Mouse (Mus musculus) adrenal gland, postnatal 14 days (tissue): Measurements from ENCODE around the gene Tnnt1. TPM values are rescaled to one million over a fixed set of nuclear protein-coding genes. Genes with fewer than 3 reads are reported as not detected.

Source experiments
- DNase-seq: peaks from one replicate; pipeline ENCODE4 v3.0.0; 2021; ENCODE audit warnings: mixed read lengths
- total RNA-seq: library from RNA; stranded (reverse); gene quantifications from 2 replicates; pipeline ENCODE4 v1.2.3, GENCODE M21; 2021

Tnnt1 gene
- total RNA-seq, 1 experiment from 2014 or later, result 2.0 TPM

DNA sequence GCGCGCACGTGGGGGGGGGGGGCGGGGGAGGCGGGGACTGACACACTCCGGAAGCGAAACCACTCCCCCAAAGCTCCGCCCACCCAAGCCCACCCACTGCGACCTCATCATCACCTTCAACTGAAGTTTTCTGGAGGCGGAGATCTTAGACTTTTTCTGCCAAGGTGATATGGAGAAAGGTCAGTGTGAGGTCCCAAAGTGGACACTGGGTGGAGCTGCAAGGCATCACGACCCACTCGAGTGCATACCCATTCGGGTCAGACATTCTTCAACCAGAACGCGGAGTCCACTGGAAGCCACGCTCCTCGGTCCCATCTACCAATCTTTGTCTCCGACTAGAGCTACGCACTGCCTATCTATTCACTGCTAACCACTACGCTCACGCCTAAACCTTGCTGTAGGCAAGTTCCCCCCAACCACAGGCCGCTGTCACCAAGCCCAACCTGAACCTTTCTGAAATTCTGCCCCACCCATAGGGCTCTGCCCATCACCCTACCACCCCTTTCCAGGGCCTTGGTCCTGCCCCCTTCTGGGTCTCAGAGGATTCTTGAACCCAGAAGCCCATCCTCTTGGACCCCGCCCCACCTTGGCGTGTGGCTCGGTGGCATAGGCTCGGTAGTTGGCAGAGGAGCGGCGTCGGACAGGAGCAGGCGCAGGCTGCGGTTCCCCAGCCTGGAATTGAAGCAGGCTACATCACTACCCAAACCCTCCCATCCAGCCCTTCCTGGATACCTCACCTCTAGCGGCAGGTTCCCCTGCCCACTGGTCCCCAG lies 5.2 kb upstream of the Tnnt1 start:
- DNase-seq, result no peak

GRCm38 (mm10) chr7:4518487-4518886 lies 2.3 kb upstream of the Tnnt1 start:
- no peak for DNase-seq

- DNase-seq, result no peak
Observed at GRCm38 (mm10) chr7:4515853-4516252, 329 bp downstream of the Tnnt1 start.

- DNase-seq, result no peak
Observed at GRCm38 (mm10) chr7:4513829-4514712, 2.1 kb downstream of the Tnnt1 start.

DNA sequence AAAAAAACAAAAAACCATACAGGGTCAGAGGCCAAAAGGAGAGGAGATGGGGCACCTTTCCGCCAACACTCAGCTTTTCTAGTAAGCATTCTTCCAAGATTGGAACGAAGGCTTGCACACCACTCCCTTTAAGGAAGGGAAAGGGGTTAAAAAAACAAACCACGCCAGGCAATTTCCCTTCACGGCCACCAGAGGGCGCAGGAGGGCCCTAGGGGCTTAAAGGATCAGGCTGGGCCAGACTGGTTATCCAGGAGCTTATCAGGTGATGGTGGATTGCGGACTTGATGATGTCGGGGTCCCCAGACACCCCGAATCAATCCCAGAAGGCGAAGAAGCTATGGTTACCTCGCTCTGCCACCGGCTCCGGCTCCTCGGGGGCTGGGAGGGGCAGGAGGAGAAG lies 2.9 kb downstream of the Tnnt1 start:
- DNase-seq, result peak; percentile 64

- DNase-seq, result peak; percentile 48
Observed at GRCm38 (mm10) chr7:4511489-4512224, 4.5 kb downstream of the Tnnt1 start.

- peak; percentile 87 for DNase-seq
Observed at GRCm38 (mm10) chr7:4509863-4510608, 6.1 kb downstream of the Tnnt1 start.

GRCm38 (mm10) chr7:4508739-4509116 lies 7.5 kb downstream of the Tnnt1 start:
- no peak for DNase-seq

GRCm38 (mm10) chr7:4508062-4508738 lies 8.0 kb downstream of the Tnnt1 start:
- no peak for DNase-seq

DNA sequence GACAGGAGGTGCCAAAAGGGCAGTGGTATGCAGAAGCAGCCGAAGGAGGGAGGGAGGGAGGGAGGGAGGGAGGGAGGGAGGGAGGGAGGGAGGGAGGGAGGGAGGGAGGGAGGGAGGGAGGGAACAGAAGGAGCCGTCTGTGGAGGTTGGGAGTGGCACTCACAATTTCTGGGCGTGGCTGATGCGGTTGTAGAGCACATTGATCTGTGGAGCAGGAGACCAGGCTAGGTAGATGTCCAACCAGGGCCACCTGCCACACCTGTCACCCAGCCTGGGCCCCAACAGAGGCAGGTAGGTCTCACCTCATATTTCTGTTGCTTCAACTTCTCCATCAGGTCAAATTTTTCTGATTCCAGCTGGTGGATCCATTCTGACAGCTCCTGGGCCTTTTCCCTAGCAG lies 9.0 kb downstream of the Tnnt1 start:
- no peak for DNase-seq

- DNase-seq, result no peak
Observed at GRCm38 (mm10) chr7:4504646-4505435, 11.3 kb downstream of the Tnnt1 start.

- no peak for DNase-seq
Observed at GRCm38 (mm10) chr7:4503858-4504257, 12.3 kb downstream of the Tnnt1 start.

- no peak for DNase-seq
Observed at GRCm38 (mm10) chr7:4503100-4503499, 13.1 kb downstream of the Tnnt1 start.

- DNase-seq, result peak; percentile 59
Observed at GRCm38 (mm10) chr7:4502421-4503090, 13.6 kb downstream of the Tnnt1 start.

DNA sequence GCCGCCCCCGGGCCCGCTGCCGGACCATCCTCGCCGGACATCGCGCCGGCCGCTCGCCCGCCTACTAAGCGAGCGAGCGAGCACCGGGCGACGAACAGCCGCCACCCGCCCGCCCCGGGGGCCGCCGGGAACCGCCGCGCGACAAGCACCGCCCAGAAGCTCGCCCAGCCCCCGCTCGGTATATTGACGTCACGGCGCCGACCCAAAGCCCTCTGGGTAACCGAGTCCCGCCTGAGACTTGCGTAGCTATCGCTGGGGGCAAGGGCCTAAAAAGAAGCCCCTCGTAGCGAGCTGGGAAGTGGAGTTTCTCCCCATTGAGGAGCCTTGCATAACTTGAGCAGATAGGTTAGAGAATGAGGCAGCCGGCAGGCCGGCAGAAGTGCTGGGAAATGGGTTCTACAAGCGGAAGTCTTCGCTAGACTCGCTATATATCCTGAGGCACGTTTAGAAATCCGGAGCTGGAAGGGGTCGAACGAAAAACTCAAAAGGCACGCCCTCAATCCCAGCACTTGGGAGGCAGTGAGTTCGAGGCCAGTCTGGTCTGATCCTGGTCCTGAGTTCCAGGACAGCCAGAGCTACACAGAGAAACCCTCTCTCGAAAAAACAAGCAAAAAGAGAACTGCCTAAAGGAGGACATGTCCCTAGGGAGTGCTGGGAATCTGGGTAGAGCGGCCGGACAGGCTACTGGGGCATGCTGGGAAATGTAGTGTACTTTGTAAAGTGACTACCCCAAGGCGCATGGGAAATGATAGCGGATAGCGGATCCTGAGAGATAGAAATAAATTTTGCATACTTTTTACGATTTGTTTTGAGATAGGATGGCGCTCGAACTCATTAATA lies 14.4 kb downstream of the Tnnt1 start, which contains the start of gene Ppp1r12c:
TSS of gene Ppp1r12c (minus strand) at position 123 of the 840 bp plus-strand sequence.
- DNase-seq, result peak; percentile 98

- DNase-seq, result peak; percentile 77
Observed at GRCm38 (mm10) chr7:4500892-4501471, 15.2 kb downstream of the Tnnt1 start.

DNA sequence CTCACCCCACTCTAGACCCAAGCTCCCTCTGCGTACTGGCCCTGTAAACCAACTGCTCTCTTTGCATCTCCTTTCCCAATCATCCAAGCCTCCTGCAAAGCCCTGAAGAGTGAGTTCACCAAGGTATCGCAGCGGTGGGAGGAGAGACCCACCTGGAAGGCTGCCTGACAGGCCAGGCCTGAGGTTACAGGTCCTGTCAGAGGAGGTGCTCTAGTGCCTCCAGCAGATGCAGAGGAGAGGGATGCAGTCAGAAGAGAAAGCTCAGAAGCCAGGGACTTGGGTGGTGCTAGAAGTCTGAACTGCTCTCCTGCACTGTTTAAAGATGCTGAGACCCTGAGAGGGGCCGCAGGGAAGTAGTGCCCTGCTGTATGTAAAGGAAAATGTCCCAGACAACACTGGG lies 17.1 kb downstream of the Tnnt1 start:
- no peak for DNase-seq

DNA sequence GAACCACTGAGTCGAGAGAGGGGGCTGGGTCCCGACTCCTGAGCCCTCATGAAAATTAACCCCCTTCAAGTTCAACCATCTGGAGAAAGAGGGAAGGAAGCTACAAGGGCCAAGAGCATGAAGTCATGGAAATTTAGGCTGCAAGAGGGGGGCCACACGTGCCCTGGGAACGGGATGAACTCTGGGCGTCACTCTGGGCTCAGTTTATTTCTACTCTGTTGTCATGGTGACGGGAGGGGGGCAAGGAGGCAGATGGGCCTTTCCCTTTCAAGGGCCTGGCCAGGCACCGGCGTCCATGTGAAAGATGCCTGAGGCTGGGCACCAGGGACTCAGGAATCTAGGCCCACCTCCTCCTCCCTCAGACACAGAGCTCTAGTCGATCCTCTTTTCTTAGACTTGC lies 17.9 kb downstream of the Tnnt1 start:
- DNase-seq, result peak; percentile 81
